Mouse (Mus musculus) forebrain, embryonic 10.5 days (tissue): ENCODE data around the gene Nfib. TPM values are rescaled to one million over a fixed set of nuclear protein-coding genes. Genes with fewer than 3 reads are reported as not detected.

Source experiments
- DNase-seq: peaks from one replicate; pipeline ENCODE4 v3.0.0-alpha.2; 2017; ENCODE audit warnings: low spot score; ENCODE audit errors: extremely low spot score
- H3K27ac ChIP-seq: fragments of 300-500 bp; sonication (generic); 2 replicates; pipeline ENCODE4 v1.5.1; 2016; ENCODE audit warnings: mild to moderate bottlenecking
- H3K27me3 ChIP-seq: fragments of 300-500 bp; sonication (generic); 2 replicates; pipeline ENCODE4 v1.6.1; 2016; ENCODE audit warnings: mild to moderate bottlenecking; ENCODE audit not compliant: poor library complexity, severe bottlenecking
- H3K36me3 ChIP-seq: fragments of 300-500 bp; sonication (generic); replicated peaks from 2 replicates; pipeline ENCODE4 v1.6.1; 2016; ENCODE audit warnings: mild to moderate bottlenecking, moderate library complexity
- H3K4me1 ChIP-seq: fragments of 300-500 bp; sonication (generic); 2 replicates; pipeline ENCODE4 v1.6.1; 2016
- H3K4me3 ChIP-seq: fragments of 300-500 bp; sonication (generic); 2 replicates; pipeline ENCODE4 v1.5.1; 2016; ENCODE audit warnings: mild to moderate bottlenecking, moderate library complexity
- H3K9me3 ChIP-seq: fragments of 300-500 bp; sonication (generic); 2 replicates; pipeline ENCODE4 v1.6.1; 2016; ENCODE audit warnings: mild to moderate bottlenecking, moderate library complexity
- WGBS: fragments of 180-500 bp; shearing (Covaris S2); methylation state at CpG from one replicate; pipeline ENCODE4 v1.1.7; 2016; 5-methylcytosine and 5-hydroxymethylcytosine counted together
- polyA plus RNA-seq: library from polyadenylated mRNA; unstranded; fragments of >200 nt; fragmentation: Nextera tagmentation; extraction: Ambion mirVana; gene quantifications from 2 replicates; pipeline ENCODE4 v1.2.1, GENCODE M21; 2016

Nfib gene
- polyA plus RNA-seq, 1 experiment from 2014 or later: 21.8 TPM

DNA sequence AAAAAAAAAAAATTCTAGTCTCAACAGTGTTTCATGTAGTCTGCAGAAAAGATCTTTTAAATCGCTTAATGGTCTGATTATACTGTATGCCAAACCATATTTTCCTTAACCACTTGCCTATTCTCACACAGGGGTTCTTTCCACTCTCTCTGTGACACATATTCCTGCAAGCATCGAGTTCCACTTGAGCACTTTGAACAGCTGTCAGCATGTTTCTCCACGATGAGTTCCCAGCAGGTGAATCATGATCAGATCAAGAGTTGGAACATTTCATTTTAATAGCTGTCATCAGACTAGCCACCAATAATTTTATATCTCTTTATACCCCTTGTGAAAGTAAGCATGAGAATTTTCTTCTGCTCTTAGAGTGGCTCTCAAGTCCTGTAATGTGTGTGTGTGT is 151.9 kb downstream of the Nfib start:
- no peak for DNase-seq
- no peaks in the 10 kb centered on the region for H3K36me3 ChIP-seq
- H3K4me3 ChIP-seq: no peak overlapping the region
- H3K27me3 ChIP-seq: no peaks in the 10 kb centered on the region
- H3K4me1 ChIP-seq: peaks cover 4% of the 10 kb centered on the region; the same call in 1 of the 2 replicates
- 91% methylated on average over 3 of the region's 3 CpGs for WGBS
- H3K9me3 ChIP-seq: no peaks in the 10 kb centered on the region
- no peak overlapping the region for H3K27ac ChIP-seq

DNA sequence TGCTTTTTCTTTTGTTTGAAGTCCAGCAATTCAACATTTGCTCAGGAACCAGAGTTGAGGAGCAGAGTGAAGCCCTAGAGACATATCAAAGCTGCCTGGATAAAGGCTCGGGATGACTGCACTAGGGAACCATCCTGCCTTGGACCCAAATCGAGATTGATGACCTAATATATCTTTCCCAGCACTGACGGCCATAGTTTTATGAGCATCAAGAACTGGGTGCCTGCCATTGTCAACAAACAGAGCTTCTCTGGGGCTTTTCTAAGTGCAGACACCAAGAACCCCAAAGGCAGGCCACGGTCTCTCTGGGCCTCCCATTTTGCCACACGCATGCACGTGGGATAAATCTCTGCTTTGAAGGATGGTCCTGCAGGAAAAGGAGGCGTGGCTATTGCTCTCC is 153.3 kb downstream of the Nfib start:
- Histone ChIP-seq H3K27ac (no peak overlapping the region), H3K27me3 (no peaks in the 10 kb centered on the region), H3K4me1 (peaks cover 9% of the 10 kb centered on the region; the same call in 1 of the 2 replicates), H3K36me3 (no peaks in the 10 kb centered on the region), H3K4me3 (no peak overlapping the region), H3K9me3 (no peaks in the 10 kb centered on the region)
- DNase-seq: no peak
- 86% methylated on average over 7 of the region's 7 CpGs for WGBS

DNA sequence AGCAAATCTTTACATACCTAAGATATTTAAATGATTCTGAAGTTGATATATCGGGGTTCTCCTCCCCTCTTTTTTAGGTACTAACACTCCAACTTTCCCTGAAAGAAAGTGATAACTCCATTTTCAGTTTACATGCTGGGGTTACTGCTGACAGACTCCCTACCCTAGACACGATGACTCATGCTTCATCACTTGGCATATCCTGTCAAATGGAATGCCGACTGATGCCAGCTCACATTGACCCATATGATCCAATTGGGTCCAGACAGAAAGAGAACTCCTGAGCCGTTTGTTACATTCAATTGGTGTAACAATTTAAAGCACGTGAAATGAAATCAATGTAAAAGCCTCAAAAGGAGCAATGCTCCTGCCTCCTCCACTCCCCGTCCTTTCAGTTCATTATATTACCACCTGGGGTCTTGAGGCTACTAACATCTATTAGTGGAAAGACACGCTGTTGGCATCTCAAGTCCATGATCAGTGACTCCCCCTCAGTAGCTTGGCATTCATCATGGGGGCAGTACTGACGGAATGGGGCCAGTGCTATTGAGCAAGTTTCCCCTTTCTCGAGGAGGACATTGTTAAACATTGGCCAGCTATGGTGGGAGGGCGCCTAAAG is 155.7 kb downstream of the Nfib start:
- Histone ChIP-seq H3K4me3 (no peak overlapping the region), H3K36me3 (no peaks in the 10 kb centered on the region), H3K9me3 (no peaks in the 10 kb centered on the region), H3K27ac (no peak overlapping the region), H3K4me1 (peaks cover 9% of the 10 kb centered on the region; the same call in 1 of the 2 replicates), H3K27me3 (no peaks in the 10 kb centered on the region)
- DNase-seq: no peak
- WGBS: 92% methylated on average over 10 of the region's 10 CpGs

DNA sequence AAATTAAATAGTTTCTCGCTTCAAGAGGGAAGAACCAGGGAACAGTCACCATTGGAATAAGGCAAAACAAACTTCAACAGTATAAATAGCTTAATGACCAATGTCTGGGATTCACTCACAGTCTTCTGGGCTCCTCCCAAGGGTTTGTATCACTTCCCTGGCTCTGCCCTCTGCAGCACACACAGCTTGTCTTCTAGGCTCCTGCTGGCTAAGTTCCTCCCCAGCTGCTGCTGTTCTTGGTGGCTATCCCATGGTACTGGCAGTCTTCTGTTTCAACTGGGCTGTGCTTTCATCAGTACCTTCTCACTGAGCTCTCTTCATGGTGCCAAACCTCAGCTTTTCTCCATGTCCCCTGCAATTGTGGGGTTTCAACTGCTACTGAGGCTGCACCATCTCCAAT is 157.3 kb downstream of the Nfib start:
- no peaks in the 10 kb centered on the region for H3K36me3 ChIP-seq
- H3K27ac ChIP-seq: no peak overlapping the region
- peaks cover 10% of the 10 kb centered on the region for H3K27me3 ChIP-seq
- WGBS: 89% methylated on average over 1 of the region's 1 CpGs
- H3K4me3 ChIP-seq: no peak overlapping the region
- H3K4me1 ChIP-seq: peaks cover 12% of the 10 kb centered on the region
- H3K9me3 ChIP-seq: no peaks in the 10 kb centered on the region
- DNase-seq: no peak

DNA sequence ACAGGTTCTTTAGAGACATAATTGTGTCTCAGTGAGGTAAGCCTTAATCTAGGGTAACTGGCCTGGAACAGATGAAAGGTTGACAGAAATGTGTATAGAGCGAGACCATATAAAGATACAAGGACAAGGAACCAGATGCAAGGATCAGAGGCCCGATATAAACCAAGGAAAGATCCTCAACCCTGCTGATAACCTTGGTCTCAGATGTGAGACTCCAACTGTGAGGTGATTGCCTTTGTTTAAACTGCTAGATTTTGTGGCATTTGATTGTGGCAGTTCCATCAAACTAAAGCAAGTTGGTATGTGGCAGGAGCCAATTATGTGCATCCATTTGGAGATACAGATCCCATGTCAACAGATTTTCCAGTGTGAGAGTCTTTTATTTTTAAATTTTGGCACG is 161.6 kb downstream of the Nfib start:
- WGBS: 74% methylated on average over 3 of the region's 3 CpGs
- Histone ChIP-seq H3K27me3 (peaks cover 53% of the 10 kb centered on the region), H3K4me1 (peaks cover 35% of the 10 kb centered on the region), H3K4me3 (no peak overlapping the region), H3K36me3 (no peaks in the 10 kb centered on the region), H3K27ac (no peak overlapping the region), H3K9me3 (no peaks in the 10 kb centered on the region)
- no peak for DNase-seq

DNA sequence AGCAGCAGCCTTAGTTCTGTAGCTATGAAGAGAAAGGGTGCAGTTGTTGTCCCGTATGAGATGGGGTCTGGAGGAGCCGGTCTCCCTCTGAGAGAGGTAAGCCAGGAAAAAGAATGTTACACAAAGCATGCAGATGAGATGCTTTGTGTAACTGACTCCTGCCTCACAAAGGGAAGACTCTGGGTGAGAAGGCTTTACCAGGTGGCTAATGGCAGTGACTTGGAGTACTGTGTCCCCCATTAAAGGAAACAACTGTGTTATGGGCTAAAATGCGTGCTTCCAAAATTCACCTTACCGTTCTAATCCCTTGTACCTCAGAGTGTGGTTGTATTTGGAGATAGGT is 162.2 kb downstream of the Nfib start:
- Histone ChIP-seq H3K36me3 (no peaks in the 10 kb centered on the region), H3K27me3 (peaks cover 59% of the 10 kb centered on the region), H3K4me3 (no peak overlapping the region), H3K9me3 (no peaks in the 10 kb centered on the region), H3K4me1 (peaks cover 35% of the 10 kb centered on the region), H3K27ac (no peak overlapping the region)
- DNase-seq: no peak
- 32% methylated on average over 4 of the region's 4 CpGs for WGBS

DNA sequence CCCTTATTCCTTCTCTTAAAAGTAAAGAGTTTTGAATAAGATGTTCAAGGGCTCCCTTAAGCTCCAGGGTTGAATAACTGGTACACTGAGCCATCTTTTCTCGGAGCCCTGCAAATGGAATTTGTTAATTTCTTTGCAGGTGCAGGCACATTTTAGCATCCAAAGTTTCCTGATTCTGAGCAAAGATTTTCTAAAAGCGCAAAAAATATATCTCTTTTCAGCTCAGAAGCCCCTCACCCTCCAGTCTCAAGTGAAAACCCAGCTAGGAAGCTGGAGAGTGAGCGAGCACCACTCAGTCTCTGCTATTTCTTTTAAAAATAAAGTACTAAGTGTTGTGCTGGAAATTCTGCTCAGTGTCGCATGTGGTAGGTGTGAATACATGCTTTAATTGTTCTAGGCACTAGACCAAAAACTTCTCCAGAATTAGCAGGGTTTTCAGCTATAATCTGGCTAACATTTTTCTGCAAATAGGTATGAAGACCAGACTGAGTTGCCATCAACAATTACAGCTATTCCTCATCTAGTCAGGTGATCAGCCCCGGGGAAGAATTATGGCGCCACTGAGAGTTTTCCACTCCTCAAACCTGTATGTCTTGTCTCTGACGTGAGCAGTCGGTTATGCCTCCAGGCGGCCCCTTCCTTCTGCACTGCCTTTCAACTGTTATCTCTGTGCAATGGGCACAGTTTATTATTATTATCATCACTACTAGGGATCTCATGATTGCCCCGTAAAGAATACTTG is 162.7 kb downstream of the Nfib start:
- Histone ChIP-seq H3K4me1 (peaks cover 38% of the 10 kb centered on the region), H3K9me3 (no peaks in the 10 kb centered on the region), H3K4me3 (no peak overlapping the region), H3K36me3 (no peaks in the 10 kb centered on the region), H3K27me3 (peaks cover 64% of the 10 kb centered on the region), H3K27ac (no peak overlapping the region)
- no peak for DNase-seq
- 52% methylated on average over 10 of the region's 10 CpGs for WGBS

DNA sequence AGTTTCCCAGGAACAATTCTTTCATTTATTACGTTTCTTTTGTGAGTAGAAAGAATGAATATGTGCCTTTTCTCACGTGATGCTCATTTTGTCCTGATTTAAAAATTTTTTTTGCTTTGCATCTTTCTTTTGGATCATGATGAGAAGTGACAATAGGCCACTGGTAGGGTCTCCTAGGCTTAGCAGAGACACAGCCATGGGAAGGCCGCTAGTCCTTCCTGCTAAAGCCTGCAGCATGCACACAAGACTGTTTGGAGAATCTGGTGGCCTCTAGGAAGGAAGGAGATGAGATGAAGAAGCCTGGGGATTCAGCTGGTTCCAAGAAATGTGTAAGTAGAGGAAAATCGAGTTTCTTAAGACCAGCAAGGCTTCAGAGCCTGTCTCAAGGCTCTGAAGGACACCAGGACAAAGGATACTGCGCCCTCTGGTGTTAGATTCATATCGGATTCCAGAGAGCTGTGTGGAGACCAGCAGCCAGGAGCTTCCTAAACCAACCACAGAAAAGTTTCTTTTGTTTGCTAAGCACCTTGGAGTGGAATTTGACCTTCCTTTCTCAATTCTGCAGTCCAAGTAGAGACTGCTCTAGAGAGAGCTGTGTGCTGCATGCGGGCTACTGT is 163.5 kb downstream of the Nfib start:
- peaks cover 73% of the 10 kb centered on the region for H3K27me3 ChIP-seq
- no peak overlapping the region; the same call in 1 of the 2 replicates for H3K27ac ChIP-seq

DNA sequence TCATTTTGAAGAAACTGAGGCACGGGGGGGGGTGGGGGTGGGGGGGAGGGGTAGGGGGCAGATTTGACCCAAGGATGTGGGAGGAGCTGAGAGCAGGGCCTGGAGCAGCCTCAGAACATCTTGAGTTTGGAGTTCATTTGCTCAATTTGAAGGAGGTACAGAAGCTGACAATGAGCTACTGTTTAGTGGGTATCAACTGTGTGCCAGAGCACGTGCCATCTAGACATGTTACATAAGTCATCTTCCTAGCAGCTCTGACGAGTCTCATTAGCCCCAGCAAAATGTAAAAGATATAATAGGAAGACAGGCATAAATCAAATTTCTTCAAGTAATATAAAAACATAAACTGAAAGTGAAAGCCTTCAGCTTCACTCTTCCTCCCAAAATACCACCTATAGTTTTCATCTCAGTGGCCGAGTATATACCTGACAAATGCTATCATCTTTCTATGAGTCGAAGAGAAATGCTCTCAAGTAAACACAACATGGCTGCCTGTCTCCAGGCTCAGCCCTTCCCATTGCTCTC is 165.0 kb downstream of the Nfib start:
- no peak overlapping the region for H3K4me3 ChIP-seq
- DNase-seq: no peak
- 68% methylated on average over 5 of the region's 5 CpGs for WGBS
- peaks cover 59% of the 10 kb centered on the region for H3K4me1 ChIP-seq
- no peaks in the 10 kb centered on the region for H3K9me3 ChIP-seq
- H3K27ac ChIP-seq: no peak overlapping the region
- no peaks in the 10 kb centered on the region for H3K36me3 ChIP-seq
- peaks cover 87% of the 10 kb centered on the region for H3K27me3 ChIP-seq

More for the DNA sequence above, 163.5 kb downstream of the Nfib start:
- H3K4me1 ChIP-seq: peaks cover 46% of the 10 kb centered on the region
- H3K36me3 ChIP-seq: no peaks in the 10 kb centered on the region
- H3K9me3 ChIP-seq: no peaks in the 10 kb centered on the region
- peak; percentile 65 for DNase-seq
- H3K4me3 ChIP-seq: no peak overlapping the region
- 31% methylated on average over 7 of the region's 7 CpGs for WGBS

DNA sequence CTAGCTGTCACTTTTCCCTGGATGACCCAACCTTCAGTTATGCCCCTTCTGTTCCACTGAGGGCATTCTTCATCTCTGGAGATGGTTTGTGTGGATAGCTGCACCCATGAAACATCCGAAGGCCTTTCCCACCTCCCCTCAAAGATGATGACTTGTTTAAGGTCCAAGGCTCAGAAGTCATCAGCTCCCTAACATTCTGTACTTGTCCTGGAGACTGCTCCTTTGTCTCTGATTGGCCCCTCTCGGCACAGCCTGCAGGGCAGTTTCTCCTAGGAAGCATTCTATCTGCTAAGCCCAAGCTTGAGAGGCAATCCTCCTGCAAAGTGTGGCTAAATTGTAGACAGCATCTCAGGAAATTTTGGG is 165.5 kb downstream of the Nfib start:
- peaks cover 59% of the 10 kb centered on the region for H3K4me1 ChIP-seq
- H3K36me3 ChIP-seq: no peaks in the 10 kb centered on the region
- no peaks in the 10 kb centered on the region for H3K9me3 ChIP-seq
- no peak overlapping the region for H3K27ac ChIP-seq
- peaks cover 92% of the 10 kb centered on the region for H3K27me3 ChIP-seq
- no peak for DNase-seq
- no peak overlapping the region for H3K4me3 ChIP-seq
- 14% methylated on average over 2 of the region's 2 CpGs for WGBS

DNA sequence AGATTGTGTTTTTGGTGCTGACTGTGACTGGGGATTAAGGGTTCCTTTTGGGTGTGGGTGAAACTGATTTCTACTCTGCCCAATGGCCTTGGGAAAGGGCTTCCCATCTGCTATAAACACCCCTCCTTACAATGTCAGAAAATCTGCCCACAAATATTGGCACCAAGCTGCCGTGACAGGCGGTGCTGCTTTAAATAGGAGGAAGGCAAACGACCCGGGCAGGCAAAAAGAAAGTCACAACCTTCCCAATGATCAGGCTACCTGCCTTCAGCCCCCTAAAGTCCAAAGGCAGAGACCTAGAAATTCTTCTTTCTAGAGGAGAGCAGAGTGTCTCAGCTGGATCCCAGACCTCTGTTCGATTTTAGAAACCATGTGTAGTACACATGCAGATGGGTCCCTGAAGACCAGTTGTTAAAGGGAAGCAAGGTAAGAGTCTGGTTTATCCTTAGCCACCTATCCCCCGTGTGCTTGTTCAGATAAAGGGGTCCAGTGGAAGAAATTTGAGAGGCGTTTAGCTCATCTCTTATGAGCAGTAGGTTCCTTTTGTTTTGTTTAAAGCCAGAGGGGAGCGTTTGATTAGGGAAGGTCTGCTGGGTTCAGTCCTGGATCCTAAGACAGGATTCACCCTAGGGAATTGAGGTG is 166.0 kb downstream of the Nfib start:
- no peak for DNase-seq
- peaks cover 59% of the 10 kb centered on the region for H3K4me1 ChIP-seq
- no peak overlapping the region for H3K4me3 ChIP-seq
- H3K9me3 ChIP-seq: no peaks in the 10 kb centered on the region
- H3K27me3 ChIP-seq: peaks cover 97% of the 10 kb centered on the region
- WGBS: 8% methylated on average over 8 of the region's 8 CpGs
- no peaks in the 10 kb centered on the region for H3K36me3 ChIP-seq
- H3K27ac ChIP-seq: no peak overlapping the region

DNA sequence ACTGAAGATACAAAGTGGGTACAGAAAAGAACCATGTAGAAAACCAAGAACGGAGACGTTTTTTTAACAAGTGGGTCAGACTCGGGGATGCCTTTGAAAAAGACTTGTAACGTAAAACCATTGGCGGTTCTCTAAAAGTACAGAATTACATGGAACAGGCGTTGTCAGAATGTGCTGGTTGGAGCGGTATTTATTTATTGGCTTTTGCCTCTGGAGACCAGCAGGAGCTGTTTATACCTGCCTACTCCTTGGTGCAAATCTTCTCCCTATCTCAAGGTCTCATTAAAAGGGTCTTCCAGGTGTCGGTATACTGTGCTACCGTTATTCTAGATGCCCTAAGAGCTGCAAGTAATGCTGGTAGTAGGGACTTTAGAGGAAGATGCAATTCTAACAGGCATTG is 166.7 kb downstream of the Nfib start:
- no peaks in the 10 kb centered on the region for H3K36me3 ChIP-seq
- H3K4me1 ChIP-seq: peaks cover 61% of the 10 kb centered on the region
- peak overlapping the region; percentile 44 for H3K27ac ChIP-seq
- DNase-seq: no peak
- no peaks in the 10 kb centered on the region for H3K9me3 ChIP-seq
- 1% methylated on average over 9 of the region's 9 CpGs for WGBS
- peak overlapping the region; percentile 46 for H3K4me3 ChIP-seq
- H3K27me3 ChIP-seq: peaks cover 100% of the 10 kb centered on the region
